Mouse (Mus musculus): ENCODE data around the gene Gm37240.

Gm37240 gene

GRCm38 (mm10) chr3:85863996-85864395 is 23.3 kb downstream of the Gm37240 start:
- DNase-seq = no peak

GRCm38 (mm10) chr3:85862886-85863285 is 24.4 kb downstream of the Gm37240 start:
- DNase-seq = no peak

- DNase-seq = no peak
Measured at GRCm38 (mm10) chr3:85860996-85861395, 26.3 kb downstream of the Gm37240 start.

- DNase-seq = no peak
Measured at GRCm38 (mm10) chr3:85859311-85859710, 28.0 kb downstream of the Gm37240 start.

- DNase-seq = no peak
Measured at GRCm38 (mm10) chr3:85858140-85859135, 28.9 kb downstream of the Gm37240 start.

GRCm38 (mm10) chr3:85857083-85857482 is 30.2 kb downstream of the Gm37240 start:
- no peak for DNase-seq

GRCm38 (mm10) chr3:85855947-85856346 is 31.4 kb downstream of the Gm37240 start:
- no peak for DNase-seq

GRCm38 (mm10) chr3:85855043-85855442 is 32.3 kb downstream of the Gm37240 start:
- no peak for DNase-seq

- DNase-seq = no peak
Measured at GRCm38 (mm10) chr3:85854143-85854542, 33.2 kb downstream of the Gm37240 start.

GRCm38 (mm10) chr3:85853715-85854114 is 33.6 kb downstream of the Gm37240 start:
- no peak for DNase-seq

- DNase-seq = no peak
Measured at GRCm38 (mm10) chr3:85850079-85850478, 37.2 kb downstream of the Gm37240 start.

- DNase-seq = no peak
Measured at GRCm38 (mm10) chr3:85846316-85846715, 41.0 kb downstream of the Gm37240 start.

GRCm38 (mm10) chr3:85845341-85845740 is 42.0 kb downstream of the Gm37240 start:
- DNase-seq = no peak

- DNase-seq = peak; percentile 38
Measured at GRCm38 (mm10) chr3:85842881-85843218, 44.5 kb downstream of the Gm37240 start.

- no peak for DNase-seq
Measured at GRCm38 (mm10) chr3:85842177-85842880, 45.0 kb downstream of the Gm37240 start.

GRCm38 (mm10) chr3:85841454-85842176 is 45.7 kb downstream of the Gm37240 start:
- DNase-seq = no peak

- DNase-seq = no peak
Measured at GRCm38 (mm10) chr3:85833627-85834026, 53.7 kb downstream of the Gm37240 start.

GRCm38 (mm10) chr3:85832490-85833155 is 54.7 kb downstream of the Gm37240 start:
- peak; percentile 41 for DNase-seq

GRCm38 (mm10) chr3:85831785-85832184 is 55.5 kb downstream of the Gm37240 start:
- peak; percentile 51 for DNase-seq

- peak; percentile 39 for DNase-seq
Measured at GRCm38 (mm10) chr3:85829047-85829446, 58.3 kb downstream of the Gm37240 start.

GRCm38 (mm10) chr3:85827815-85828214 is 59.5 kb downstream of the Gm37240 start:
- DNase-seq = no peak

GRCm38 (mm10) chr3:85827283-85827682 is 60.0 kb downstream of the Gm37240 start:
- no peak for DNase-seq
